Mouse (Mus musculus) mouse trophoblast stem cell (cell line): ENCODE data around the gene Zfp94.

Experiments
- in situ Hi-C, 2 experiments: fragments of 300-500 bp; cut with MseI, MboI; formaldehyde crosslinking; loops; 2 replicates in 1 of 2; 3 replicates in 1 of 2; pipeline ENCODE4 v1.15.1; 2025

The Zfp94 gene

GRCm38 (mm10) chr7:24318942-24319341, 2.5 kb upstream of the Zfp94 start:
- in situ Hi-C loops = no loop called here

DNA sequence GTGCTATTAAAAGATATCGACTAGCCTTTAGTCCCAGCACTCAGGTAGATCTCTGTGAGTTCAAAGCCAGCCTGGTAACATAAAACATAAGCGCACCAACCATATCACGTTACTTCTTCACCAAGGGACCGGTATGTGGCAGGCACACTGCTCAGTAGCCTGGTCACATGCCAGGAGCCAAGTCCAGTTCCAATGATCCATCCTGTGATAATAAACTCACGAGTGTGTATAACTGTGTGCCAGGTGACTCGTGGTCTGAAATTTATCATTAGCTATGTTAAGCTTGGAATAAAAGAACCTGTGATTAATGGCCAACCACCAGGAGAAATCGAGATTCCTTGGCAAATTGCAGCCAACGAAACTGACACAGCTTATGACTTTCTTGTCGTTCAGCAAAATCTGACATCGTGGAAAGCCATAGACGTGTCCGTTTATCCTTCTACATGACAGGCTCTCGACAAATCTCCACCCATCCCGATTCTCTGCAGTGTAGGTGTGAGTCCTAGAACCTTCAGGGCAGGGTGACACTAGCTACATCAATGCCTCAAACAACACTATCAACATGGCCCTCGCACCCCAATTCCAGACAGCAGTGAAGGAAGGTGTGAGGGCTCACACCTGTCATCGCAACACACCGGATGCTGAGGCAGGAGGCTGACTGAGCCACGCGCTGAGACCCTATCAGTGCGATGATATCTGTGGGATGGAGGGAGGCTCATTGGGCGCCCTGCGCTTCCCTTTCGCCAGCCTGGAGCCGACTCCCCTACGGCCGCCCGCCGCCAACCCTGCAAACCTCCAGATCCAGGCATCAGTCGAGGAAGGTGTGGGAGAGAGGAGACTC, 520 bp downstream of the Zfp94 start:
- in situ Hi-C loops = no loop called here

- in situ Hi-C loops = no loop called here
Measured at GRCm38 (mm10) chr7:24300771-24301282, 15.6 kb downstream of the Zfp94 start, which contains the start of gene Zfp61. Gene Zfp61 (minus strand): TSS chr7:24301232.

DNA sequence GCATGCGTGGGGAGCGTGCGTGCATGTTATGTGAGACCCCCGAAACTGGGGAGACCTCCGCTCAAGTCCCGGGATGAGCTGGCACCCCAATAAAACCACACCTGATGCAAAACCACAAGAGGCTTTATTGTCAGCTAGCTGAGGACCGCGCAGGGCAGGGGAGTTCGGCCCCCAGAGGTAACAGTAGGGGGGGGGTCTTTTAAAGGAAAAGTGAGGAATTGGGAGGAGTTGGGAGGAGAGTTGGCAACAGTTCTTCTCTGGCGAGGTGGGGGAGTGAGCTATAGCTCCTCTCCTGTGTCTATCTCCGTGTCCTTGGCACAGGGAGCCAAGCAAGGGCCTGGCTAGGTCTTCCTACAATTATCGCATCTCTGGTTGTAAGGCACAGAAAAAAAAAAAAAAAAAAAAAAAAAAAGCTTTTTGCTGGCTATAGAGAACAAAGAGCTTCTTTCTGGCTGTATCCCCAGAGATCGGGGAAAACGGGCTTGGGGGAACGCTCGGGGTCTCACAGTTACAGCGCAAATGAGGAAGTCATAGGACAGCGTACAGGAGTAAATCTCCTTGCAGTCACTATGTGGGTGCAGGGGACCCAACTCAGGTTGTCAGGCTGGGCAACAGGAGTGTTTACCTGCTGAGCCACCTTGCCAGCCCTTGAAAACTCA, 16.5 kb downstream of the Zfp94 start:
- in situ Hi-C loops = loop anchor here (25.0 kb wide), 1 partner anchor 338 kb away; the partner anchor contains the start of genes Vmn1r180 (in 2 of the 2) and Vmn1r181 (in 2 of the 2)

DNA sequence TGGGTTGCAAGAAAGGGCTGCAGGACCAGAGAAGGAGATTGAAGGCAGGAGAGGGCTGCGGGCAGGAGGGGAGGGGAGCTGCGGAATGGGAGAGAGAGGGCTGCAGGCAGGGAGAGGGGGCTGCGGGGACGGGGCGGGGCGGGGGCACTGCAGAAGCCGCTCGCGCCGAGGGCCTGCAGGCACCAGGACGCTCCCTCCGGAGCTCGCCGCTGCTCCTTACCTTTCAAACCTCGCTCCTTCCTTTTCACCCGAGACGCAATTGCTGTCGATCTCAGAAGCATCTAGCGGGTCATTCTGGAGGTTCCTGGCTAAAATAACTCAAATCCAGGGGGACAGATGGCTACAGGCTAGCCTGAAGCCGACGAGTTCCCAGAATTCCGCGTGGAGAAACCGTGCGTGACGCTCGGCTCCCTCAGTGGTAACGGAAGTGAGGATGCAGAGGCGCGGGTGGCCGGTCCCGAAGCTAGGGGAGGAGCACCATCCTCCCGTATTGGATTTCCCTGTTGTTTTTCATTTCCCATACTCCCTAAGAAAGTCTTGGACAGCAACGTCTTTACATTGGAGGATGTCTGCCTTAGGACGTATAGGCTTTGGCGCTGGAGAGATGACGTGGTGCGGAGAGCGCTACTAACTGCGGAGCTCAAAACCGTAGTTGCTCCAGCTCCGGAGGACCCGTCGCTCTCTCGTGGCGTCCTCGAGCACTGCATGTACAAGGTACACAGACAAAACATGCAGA, 17.3 kb downstream of the Zfp94 start:
- in situ Hi-C loops = loop anchor here (25.0 kb wide), 1 partner anchor 337 kb away; the partner anchor contains the start of genes Vmn1r180 (in 2 of the 2) and Vmn1r181 (in 2 of the 2)

DNA sequence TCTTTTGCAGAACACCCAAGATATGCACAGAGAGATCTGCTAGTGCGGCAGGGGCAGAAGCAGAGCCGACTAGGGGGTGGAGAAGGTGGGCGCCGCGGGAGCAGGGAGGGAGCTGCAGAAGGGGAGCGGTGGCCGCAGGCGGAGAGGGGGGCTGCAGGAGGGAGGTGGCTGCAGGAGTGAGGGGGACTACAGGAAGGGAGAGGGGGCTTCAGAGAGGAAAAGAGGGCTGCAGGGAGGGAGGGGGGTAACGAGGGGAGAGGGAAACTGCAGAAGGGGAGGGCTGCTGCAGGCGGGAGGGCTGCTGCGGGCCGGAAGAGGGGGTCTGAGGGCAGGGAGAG, 17.9 kb downstream of the Zfp94 start:
- in situ Hi-C loops = loop anchor here (25.0 kb wide), 1 partner anchor 336 kb away; the partner anchor contains the start of genes Vmn1r180 (in 2 of the 2) and Vmn1r181 (in 2 of the 2)

DNA sequence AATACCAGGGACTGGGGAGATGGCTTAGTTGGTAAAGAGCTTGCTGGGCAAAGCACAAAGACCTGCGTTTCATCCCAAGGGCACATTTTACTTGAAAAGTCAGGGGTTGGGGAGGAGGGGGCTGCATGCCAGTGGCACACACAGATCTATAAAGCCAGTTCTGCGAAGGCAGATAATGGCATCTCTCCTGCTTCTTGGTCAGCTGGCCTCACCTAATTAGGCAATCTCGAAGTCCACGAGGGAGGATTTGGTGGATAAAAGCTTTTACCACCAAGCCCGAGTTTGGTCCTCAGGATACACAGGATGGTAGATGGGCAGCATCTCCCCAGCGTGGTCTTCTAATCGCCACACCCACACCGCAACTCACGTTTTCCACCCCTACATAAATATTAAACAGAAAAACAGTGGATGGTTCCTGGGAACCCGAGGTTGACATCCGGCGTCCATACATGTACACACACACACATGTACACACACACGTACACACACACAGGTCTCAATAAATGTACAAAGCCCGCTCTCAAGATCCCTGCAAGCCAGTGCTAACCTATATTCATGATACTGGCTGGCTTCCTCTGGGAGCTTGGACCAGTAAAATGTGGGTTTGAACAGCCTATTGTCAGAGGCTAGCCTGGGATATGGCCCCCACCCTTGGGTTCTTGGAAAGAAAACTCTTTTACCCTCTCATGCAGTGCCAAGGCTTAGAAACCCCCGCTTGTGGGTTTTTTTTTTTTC, 18.9 kb downstream of the Zfp94 start:
- in situ Hi-C loops = loop anchor here (25.0 kb wide), 1 partner anchor 335 kb away; the partner anchor contains the start of genes Vmn1r180 (in 2 of the 2) and Vmn1r181 (in 2 of the 2)

DNA sequence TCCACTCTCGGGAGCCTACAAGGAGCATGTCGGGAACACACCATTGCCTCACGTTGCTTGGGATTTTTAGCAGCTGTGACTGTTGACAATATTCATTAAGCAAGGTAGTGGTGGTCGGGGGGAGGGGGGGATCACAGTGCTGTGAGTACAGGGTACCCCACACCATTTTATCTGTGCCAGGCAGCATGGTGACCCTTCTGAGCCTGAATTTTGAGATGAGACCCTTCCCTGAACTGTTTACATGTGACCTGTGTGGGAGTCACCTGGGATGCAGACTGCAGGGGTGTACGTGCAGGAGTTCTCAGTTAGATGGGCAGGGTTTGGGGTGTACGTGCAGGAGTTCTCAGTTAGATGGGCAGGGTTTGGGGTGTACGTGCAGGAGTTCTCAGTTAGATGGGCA, 20.1 kb downstream of the Zfp94 start:
- in situ Hi-C loops = loop anchor here (25.0 kb wide), 1 partner anchor 334 kb away; the partner anchor contains the start of genes Vmn1r180 (in 2 of the 2) and Vmn1r181 (in 2 of the 2)

GRCm38 (mm10) chr7:24295376-24295775, 21.1 kb downstream of the Zfp94 start:
- in situ Hi-C loops = loop anchor here (25.0 kb wide), 1 partner anchor 333 kb away; the partner anchor contains the start of genes Vmn1r180 (in 2 of the 2) and Vmn1r181 (in 2 of the 2)

DNA sequence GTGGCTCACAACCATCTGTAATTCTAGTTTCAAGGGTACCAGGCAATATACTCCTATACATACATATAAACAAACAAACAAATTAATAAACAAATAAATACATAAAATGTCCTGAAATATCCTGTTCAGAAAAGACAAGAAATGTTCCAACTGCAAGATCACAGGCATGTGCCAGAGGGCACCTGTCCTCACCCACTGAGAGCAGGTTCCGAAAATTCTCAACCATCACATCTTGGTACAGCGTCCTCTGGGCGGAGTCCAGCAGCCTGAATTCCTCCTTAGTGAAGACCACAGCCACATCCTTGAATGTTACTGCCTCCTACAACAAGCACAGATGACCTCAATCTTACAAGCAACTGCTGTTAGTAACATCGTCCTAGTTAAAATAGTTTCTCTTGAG, 21.7 kb downstream of the Zfp94 start:
- in situ Hi-C loops = loop anchor here (25.0 kb wide), 1 partner anchor 332 kb away; the partner anchor contains the start of genes Vmn1r180 (in 2 of the 2) and Vmn1r181 (in 2 of the 2)

DNA sequence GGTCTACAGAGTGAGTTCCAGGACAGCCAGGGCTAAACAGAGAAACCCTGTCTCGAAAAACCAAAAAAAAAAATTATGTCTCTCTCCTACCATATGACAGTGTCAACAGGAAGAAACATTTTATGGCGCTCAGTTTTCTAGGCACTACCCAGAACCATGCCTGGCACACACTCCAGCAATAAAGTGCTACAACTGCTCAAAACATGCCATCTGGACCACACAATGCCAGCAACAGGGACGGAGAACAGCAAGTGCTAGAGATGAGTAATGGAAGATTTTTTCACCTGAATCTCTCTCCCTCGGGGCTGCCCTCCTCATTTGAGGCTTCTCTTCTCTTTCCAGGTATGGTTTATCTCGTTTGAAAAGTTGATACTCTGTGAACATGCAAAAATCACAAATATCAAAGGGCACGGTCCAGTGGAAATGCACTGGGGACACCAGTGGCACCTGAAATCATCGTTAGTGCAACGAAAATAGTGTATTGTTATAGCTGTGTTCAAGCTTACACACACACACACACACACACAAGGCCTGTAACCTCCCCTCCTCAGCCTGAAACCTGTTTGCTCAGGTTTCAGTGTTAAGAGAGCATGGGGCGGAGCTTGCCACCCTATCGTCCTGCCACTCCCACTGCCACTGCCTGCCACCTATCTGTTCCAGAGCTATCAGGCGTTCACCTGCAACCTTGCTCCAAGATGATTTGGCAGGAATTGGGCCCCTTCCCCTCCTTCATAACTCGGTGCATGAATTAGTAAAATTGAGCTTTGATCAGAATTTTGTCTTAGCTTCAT, 23.2 kb downstream of the Zfp94 start:
- in situ Hi-C loops = loop anchor here (25.0 kb wide), 1 partner anchor 331 kb away; the partner anchor contains the start of genes Vmn1r180 (in 2 of the 2) and Vmn1r181 (in 2 of the 2)

- in situ Hi-C loops = loop anchor here (25.0 kb wide), 1 partner anchor 329 kb away; the partner anchor contains the start of genes Vmn1r180 (in 2 of the 2) and Vmn1r181 (in 2 of the 2)
Measured at GRCm38 (mm10) chr7:24291387-24292090, 24.9 kb downstream of the Zfp94 start.

DNA sequence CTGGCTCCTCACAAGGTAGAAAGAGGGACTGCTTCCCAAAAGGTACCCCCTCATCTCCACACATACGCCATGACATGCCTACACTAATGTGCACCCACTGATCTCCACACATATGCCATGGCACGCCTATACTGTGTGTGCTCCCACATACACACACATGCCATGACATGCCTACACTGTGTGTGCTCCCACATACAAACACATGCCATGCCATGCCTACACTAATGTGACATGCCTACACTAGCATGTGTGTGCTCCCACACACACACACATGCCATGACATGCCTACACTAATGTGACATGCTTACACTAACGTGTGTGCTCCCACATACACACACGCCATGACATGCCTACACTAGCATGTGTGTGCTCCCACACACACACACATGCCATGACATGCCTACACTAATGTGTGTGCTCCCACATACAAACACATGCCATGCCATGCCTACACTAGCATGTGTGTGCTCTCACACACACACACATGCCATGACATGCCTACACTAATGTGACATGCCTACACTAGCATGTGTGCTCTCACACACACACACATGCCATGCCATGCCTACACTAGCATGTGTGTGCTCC, 26.3 kb downstream of the Zfp94 start:
- in situ Hi-C loops = loop anchor here (25.0 kb wide), 1 partner anchor 328 kb away; the partner anchor contains the start of genes Vmn1r180 (in 2 of the 2) and Vmn1r181 (in 2 of the 2)

GRCm38 (mm10) chr7:24288512-24288911, 28.0 kb downstream of the Zfp94 start:
- in situ Hi-C loops = loop anchor here (5.0 to 25.0 kb wide), 2 partner anchors 136 to 326 kb away; partner anchors contain the start of genes Vmn1r180 (in 2 of the 2) and Vmn1r181 (in 2 of the 2)

DNA sequence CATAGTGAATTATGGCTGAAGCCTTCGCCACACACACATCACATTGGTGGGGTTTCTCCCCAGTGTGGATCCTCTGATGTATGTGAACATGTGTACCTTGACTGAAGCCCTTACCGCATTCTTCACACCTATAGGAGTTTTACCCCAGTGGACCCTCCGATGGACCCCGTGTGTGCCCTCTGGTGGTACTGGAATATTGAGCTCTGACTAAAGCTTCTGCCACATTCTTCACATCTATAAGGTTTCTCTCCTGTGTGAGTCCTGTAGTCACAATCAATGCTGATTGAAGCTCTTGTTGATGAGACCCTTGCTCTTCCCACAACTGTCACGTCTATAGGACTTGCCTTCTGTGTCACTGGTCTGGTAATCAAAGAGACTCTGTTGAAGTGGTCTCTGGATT, 28.8 kb downstream of the Zfp94 start:
- in situ Hi-C loops = loop anchor here (5.0 to 25.0 kb wide), 2 partner anchors 135 to 325 kb away; partner anchors contain the start of genes Vmn1r180 (in 2 of the 2) and Vmn1r181 (in 2 of the 2)

DNA sequence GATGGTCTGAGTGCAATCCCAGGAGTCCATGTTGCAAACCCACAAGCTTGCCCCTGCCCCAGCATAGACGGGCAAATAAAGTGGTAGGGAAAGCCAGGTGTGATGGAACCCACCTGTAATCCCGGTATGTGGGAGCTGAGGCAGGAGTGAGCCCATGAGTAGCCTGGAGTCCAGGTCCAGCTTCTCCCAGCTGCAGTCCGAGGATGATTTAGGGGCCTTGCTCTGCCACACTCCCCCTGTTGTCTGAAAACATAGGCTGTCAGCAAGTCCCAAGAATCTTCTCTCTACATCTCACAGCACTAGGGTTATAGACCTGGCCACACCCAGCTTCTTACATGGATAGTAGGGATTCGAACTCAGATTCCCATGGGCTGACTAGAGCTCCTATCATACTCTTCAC, 29.6 kb downstream of the Zfp94 start:
- in situ Hi-C loops = loop anchor here (5.0 to 25.0 kb wide), 2 partner anchors 135 to 325 kb away; partner anchors contain the start of genes Vmn1r180 (in 2 of the 2) and Vmn1r181 (in 2 of the 2)

DNA sequence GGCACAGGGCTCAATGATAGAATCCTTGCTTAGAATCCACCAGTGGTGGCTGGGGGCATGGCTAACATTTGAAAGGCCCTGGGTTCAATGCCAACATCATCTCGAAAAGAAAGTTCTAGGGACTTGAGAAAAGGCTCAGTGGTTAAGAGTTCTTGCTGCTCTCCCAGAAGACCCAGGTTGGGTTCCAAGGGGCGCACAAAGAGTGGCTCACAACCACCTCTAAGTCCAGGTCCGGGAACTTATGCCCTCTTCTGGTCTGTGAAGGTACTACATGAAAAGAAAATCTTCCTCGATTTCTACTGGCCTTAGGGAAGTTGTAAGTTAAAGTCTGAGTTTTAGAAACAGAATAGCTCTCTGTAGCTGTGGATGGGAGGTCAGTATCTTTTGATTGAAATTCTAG, 30.4 kb downstream of the Zfp94 start:
- in situ Hi-C loops = loop anchor here (5.0 to 25.0 kb wide), 2 partner anchors 134 to 324 kb away; partner anchors contain the start of genes Vmn1r180 (in 2 of the 2) and Vmn1r181 (in 2 of the 2)

DNA sequence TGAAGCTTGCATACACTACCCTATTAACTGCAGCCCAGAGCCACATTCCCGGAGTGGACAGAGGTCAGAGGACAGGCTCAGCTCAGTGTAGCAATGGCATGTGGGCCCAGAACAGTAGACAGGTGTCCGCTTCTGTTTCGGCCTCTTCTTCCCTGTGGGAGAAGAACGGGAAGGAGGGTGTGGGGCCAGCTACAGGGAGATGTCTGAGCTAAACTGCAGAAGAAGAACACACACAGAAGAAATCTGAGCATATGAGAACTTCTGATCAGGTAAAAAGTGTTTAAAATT, 35.7 kb downstream of the Zfp94 start:
- in situ Hi-C loops = loop anchor here (5.0 to 25.0 kb wide), 2 partner anchors 124 to 319 kb away; partner anchors contain the start of genes Vmn1r180 (in 2 of the 2) and Vmn1r181 (in 2 of the 2)
